Mouse (Mus musculus) embryonic stem cell, embryonic (primary cell): ENCODE measurements at regions not wholly inside any gene's neighbourhood (a gene's known extent, or its start where the extent isn't known, plus 50 kb on each side); places are given as distances from the start of the nearest gene placed in this dataset.

Source experiments
- CTCF ChIA-PET, 4 experiments: fragments of 300-600 bp in 2 of 4; fragments of 350-600 bp in 2 of 4; sonication (Branson Sonifier 250); formaldehyde crosslinking; loops; one replicate each; lab custom pipeline; 2022; ENCODE audit warnings: inconsistent platforms in 2 of 4; lab: Charles Lee
- POLR2A ChIA-PET, 4 experiments: fragments of 300-600 bp in 2 of 4; fragments of 350-600 bp in 2 of 4; sonication (Branson Sonifier 250); formaldehyde crosslinking; loops; one replicate each; lab custom pipeline; 2022; ENCODE audit warnings: antibody characterized with exemption in 4 of 4, inconsistent platforms in 1 of 4; lab: Charles Lee

GRCm38 (mm10) chr11:31795084-31795483 lies 76.9 kb upstream of the Cpeb4 start:
- POLR2A ChIA-PET, result interaction anchor here in 2 of 4 experiments (0.9 to 1.6 kb wide), 7 partner anchors 8 to 93 kb away, joined by 3 to 9 read pairs (median 3); no protein-coding TSS in a partner anchor
- CTCF ChIA-PET, result interaction anchor here in 1 of 4 experiments (0.6 kb wide), 1 partner anchor 41 kb away, joined by 9 read pairs; no protein-coding TSS in a partner anchor

- ChIA-PET CTCF (no interaction called here), POLR2A (interaction anchor here in 2 of 4 experiments (0.7 to 1.4 kb wide), 3 partner anchors 27 to 74 kb away, joined by 3 to 4 read pairs (median 4); no protein-coding TSS in a partner anchor)
Observed at GRCm38 (mm10) chr11:31796245-31796644, 75.8 kb upstream of the Cpeb4 start.

GRCm38 (mm10) chr11:31801575-31801974 lies 70.4 kb upstream of the Cpeb4 start:
- POLR2A ChIA-PET, result interaction anchor here in 2 of 4 experiments (0.6 to 5.6 kb wide), 14 partner anchors 9 to 546 kb away, joined by 3 to 27 read pairs (median 4); partner anchors contain the start of gene Sh3pxd2b (in 1 of the 2)
- CTCF ChIA-PET, result interaction anchor here in 1 of 4 experiments (0.9 to 1.2 kb wide), 2 partner anchors 10 to 148 kb away, joined by 3 to 6 read pairs; no protein-coding TSS in a partner anchor

- ChIA-PET CTCF (no interaction called here), POLR2A (interaction anchor here (0.6 to 5.6 kb wide), 26 partner anchors 9 to 198 kb away, joined by 3 to 27 read pairs (median 5); no protein-coding TSS in a partner anchor)
Observed at GRCm38 (mm10) chr11:31803319-31803891, 68.6 kb upstream of the Cpeb4 start.

GRCm38 (mm10) chr11:31804518-31804917 lies 67.5 kb upstream of the Cpeb4 start:
- CTCF ChIA-PET, result no interaction called here
- POLR2A ChIA-PET, result interaction anchor here in 3 of 4 experiments (0.6 to 5.6 kb wide), 17 partner anchors 8 to 253 kb away, joined by 3 to 27 read pairs (median 4); no protein-coding TSS in a partner anchor

GRCm38 (mm10) chr11:31807461-31808215 lies 64.4 kb upstream of the Cpeb4 start:
- ChIA-PET CTCF (interaction anchor here in 1 of 4 experiments (0.6 kb wide), 1 partner anchor 602 kb away, joined by 3 read pairs; no protein-coding TSS in a partner anchor), POLR2A (no interaction called here)

GRCm38 (mm10) chr11:31808216-31808838 lies 63.7 kb upstream of the Cpeb4 start:
- ChIA-PET CTCF (interaction anchor here in 2 of 4 experiments (0.6 kb wide), 2 partner anchors 390 to 603 kb away, joined by 3 to 7 read pairs; no protein-coding TSS in a partner anchor), POLR2A (interaction anchor here in 2 of 4 experiments (0.9 to 2.7 kb wide), 2 partner anchors 37 to 48 kb away, joined by 3 to 11 read pairs; no protein-coding TSS in a partner anchor)

- ChIA-PET CTCF (interaction anchor here in 3 of 4 experiments (0.6 to 1.0 kb wide), 4 partner anchors 9 to 139 kb away, joined by 3 to 5 read pairs (median 4); no protein-coding TSS in a partner anchor), POLR2A (interaction anchor here (0.5 to 3.7 kb wide), 20 partner anchors 9 to 440 kb away, joined by 3 to 29 read pairs (median 5); partner anchors contain the start of gene Cpeb4 (in 2 of the 4))
Observed at GRCm38 (mm10) chr11:31810011-31810786, 61.8 kb upstream of the Cpeb4 start.

GRCm38 (mm10) chr11:31812215-31812614 lies 59.8 kb upstream of the Cpeb4 start:
- ChIA-PET CTCF (interaction anchor here in 1 of 4 experiments (1.8 kb wide), 1 partner anchor 11 kb away, joined by 3 read pairs; no protein-coding TSS in a partner anchor), POLR2A (interaction anchor here in 3 of 4 experiments (0.6 to 3.7 kb wide), 10 partner anchors 9 to 140 kb away, joined by 3 to 29 read pairs (median 4); partner anchors contain the start of gene Bod1 (in 1 of the 3))

- POLR2A ChIA-PET, result interaction anchor here in 1 of 4 experiments (1.0 to 4.8 kb wide), 3 partner anchors 9 to 60 kb away, joined by 3 to 27 read pairs (median 4); no protein-coding TSS in a partner anchor
- CTCF ChIA-PET, result no interaction called here
Observed at GRCm38 (mm10) chr11:31814616-31815015, 57.4 kb upstream of the Cpeb4 start.

- ChIA-PET POLR2A (interaction anchor here in 2 of 4 experiments (0.8 to 4.8 kb wide), 5 partner anchors 13 to 73 kb away, joined by 3 to 27 read pairs (median 7); no protein-coding TSS in a partner anchor), CTCF (no interaction called here)
Observed at GRCm38 (mm10) chr11:31815855-31816488, 56.0 kb upstream of the Cpeb4 start.

GRCm38 (mm10) chr11:31818032-31818431 lies 54.0 kb upstream of the Cpeb4 start:
- CTCF ChIA-PET, result interaction anchor here in 1 of 4 experiments (0.6 kb wide), 1 partner anchor 34 kb away, joined by 3 read pairs; no protein-coding TSS in a partner anchor
- POLR2A ChIA-PET, result interaction anchor here in 2 of 4 experiments (0.6 to 6.7 kb wide), 11 partner anchors 7 to 164 kb away, joined by 3 to 29 read pairs (median 5); no protein-coding TSS in a partner anchor

- POLR2A ChIA-PET, result interaction anchor here in 2 of 4 experiments (0.8 to 6.7 kb wide), 3 partner anchors 9 to 50 kb away, joined by 3 to 29 read pairs (median 7); no protein-coding TSS in a partner anchor
Observed at GRCm38 (mm10) chr11:31819964-31820363, 52.0 kb upstream of the Cpeb4 start.

GRCm38 (mm10) chr11:31821479-31822411 lies 50.3 kb upstream of the Cpeb4 start:
- CTCF ChIA-PET, result interaction anchor here in 1 of 4 experiments (0.6 kb wide), 1 partner anchor 156 kb away, joined by 3 read pairs; no protein-coding TSS in a partner anchor

More at GRCm38 (mm10) chr11:31819964-31820363, 52.0 kb upstream of the Cpeb4 start:
- CTCF ChIA-PET, result interaction anchor here in 1 of 4 experiments (0.7 kb wide), 1 partner anchor 10 kb away, joined by 3 read pairs; no protein-coding TSS in a partner anchor

More at GRCm38 (mm10) chr11:31821479-31822411, 50.3 kb upstream of the Cpeb4 start:
- POLR2A ChIA-PET, result interaction anchor here in 2 of 4 experiments (0.7 to 6.7 kb wide), 14 partner anchors 8 to 78 kb away, joined by 3 to 29 read pairs (median 6); no protein-coding TSS in a partner anchor
